Mouse (Mus musculus) embryonic facial prominence, embryonic 14.5 days (tissue): ENCODE data around the gene Npff. TPM values are rescaled to one million over a fixed set of nuclear protein-coding genes. Genes with fewer than 3 reads are reported as not detected.
A peak's percentile ranks its signal among the peaks of the same experiment; 100 is the strongest.

Experiments
- ATAC-seq: fragments of 200-750 bp; cut with Nextera tagmentation; 2 replicates; pipeline ENCODE4 v1.8.0; 2017; ENCODE audit warnings: low read depth, moderate number of reproducible peaks, moderate TSS enrichment
- DNase-seq: peaks from one replicate; pipeline ENCODE4 v3.0.0-alpha.2; 2015; ENCODE audit warnings: low spot score
- H3K27ac ChIP-seq: fragments of 300-500 bp; sonication (generic); replicated peaks from 2 replicates; pipeline ENCODE4 v1.5.1; 2014; ENCODE audit warnings: low read depth, mild to moderate bottlenecking, low read length, moderate library complexity
- H3K27me3 ChIP-seq: fragments of 300-500 bp; sonication (generic); replicated peaks from 2 replicates; pipeline ENCODE4 v1.6.1; 2014; ENCODE audit warnings: low read length; ENCODE audit not compliant: control insufficient read depth, insufficient read depth
- H3K36me3 ChIP-seq: fragments of 300-500 bp; sonication (generic); 2 replicates; pipeline ENCODE4 v1.6.1; 2014; ENCODE audit warnings: low read length, mixed read lengths; ENCODE audit not compliant: control insufficient read depth, insufficient read depth
- H3K4me1 ChIP-seq: fragments of 300-500 bp; sonication (generic); 2 replicates; pipeline ENCODE4 v1.6.1; 2014; ENCODE audit warnings: antibody characterized with exemption, low read length; ENCODE audit not compliant: control insufficient read depth, insufficient read depth
- H3K4me2 ChIP-seq: fragments of 300-500 bp; sonication (generic); 2 replicates; pipeline ENCODE4 v1.6.1; 2014; ENCODE audit warnings: low read depth, mild to moderate bottlenecking, low read length, moderate library complexity, mixed read lengths
- H3K4me3 ChIP-seq: fragments of 300-500 bp; sonication (generic); 2 replicates; pipeline ENCODE4 v1.5.1; 2014; ENCODE audit warnings: low read depth, mild to moderate bottlenecking, low read length
- H3K9ac ChIP-seq: fragments of 300-500 bp; sonication (generic); 2 replicates; pipeline ENCODE4 v1.6.1; 2014; ENCODE audit warnings: low read depth, mild to moderate bottlenecking, low read length, moderate library complexity, mixed read lengths
- H3K9me3 ChIP-seq: fragments of 300-500 bp; sonication (generic); 2 replicates; pipeline ENCODE4 v1.6.1; 2016; ENCODE audit warnings: low read length; ENCODE audit not compliant: control insufficient read depth
- WGBS: fragments of 180-500 bp; shearing (Covaris S2); extraction: QIAGEN DNeasy Blood & Tissue Kit; methylation state at CpG from one replicate; pipeline ENCODE4 v1.1.7; 2014; 5-methylcytosine and 5-hydroxymethylcytosine counted together
- polyA plus RNA-seq: library from polyadenylated mRNA; unstranded; fragments of >200 nt; fragmentation: Nextera tagmentation; extraction: Ambion mirVana; gene quantifications from 2 replicates; pipeline ENCODE4 v1.2.1, GENCODE M21; 2014

Npff gene
- polyA plus RNA-seq, 1 experiment from 2014 or later = 2.0 TPM

- peaks cover 21% of the 10 kb centered on the region for H3K4me1 ChIP-seq
Measured at GRCm38 (mm10) chr15:102516728-102517404, 7.9 kb downstream of the Npff start, which contains the start of gene Map3k12. Gene Map3k12 (minus strand): TSS chr15:102517064.

DNA sequence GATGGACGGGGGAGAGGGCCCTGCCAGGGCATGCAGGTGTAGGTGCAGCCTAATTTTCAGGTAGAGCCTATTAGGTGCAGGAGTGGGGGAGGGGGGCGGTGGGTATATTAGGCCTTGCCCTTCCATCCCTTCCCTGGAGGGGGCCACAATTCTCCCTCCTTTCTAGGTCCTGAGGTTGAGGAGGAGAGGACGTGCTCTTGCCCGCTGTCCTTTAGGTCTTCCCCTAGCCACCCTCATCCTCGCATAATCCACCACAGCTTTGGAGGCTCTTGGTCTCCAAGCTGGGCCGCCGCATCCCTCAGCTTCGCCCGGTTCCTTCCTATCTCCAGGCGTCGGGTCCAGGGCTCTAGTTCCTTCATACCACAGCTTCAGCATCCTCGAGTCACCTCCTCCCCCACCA, 8.4 kb downstream of the Npff start:
- peak overlapping the region; percentile 79 for H3K27ac ChIP-seq
- no peak for DNase-seq
- no peaks in the 10 kb centered on the region for H3K9me3 ChIP-seq
- H3K9ac ChIP-seq = peak overlapping the region; percentile 73
- peak overlapping the region; percentile 68 for H3K4me3 ChIP-seq
- H3K4me1 ChIP-seq = peaks cover 26% of the 10 kb centered on the region
- 1% methylated on average over 11 of the region's 12 CpGs for WGBS
- H3K36me3 ChIP-seq = peaks cover 9% of the 10 kb centered on the region
- H3K4me2 ChIP-seq = peak overlapping the region; percentile 67
- ATAC-seq = no peak
- H3K27me3 ChIP-seq = no peaks in the 10 kb centered on the region

More at GRCm38 (mm10) chr15:102516728-102517404, 7.9 kb downstream of the Npff start, which contains the start of gene Map3k12:
- Histone ChIP-seq H3K27ac (peak within 1 kb of the TSS; percentile 79), H3K9ac (peak within 1 kb of the TSS; percentile 73), H3K4me3 (peak within 1 kb of the TSS; percentile 68), H3K4me2 (peak within 1 kb of the TSS; percentile 67), H3K27me3 (no peaks in the 10 kb centered on the region), H3K9me3 (no peaks in the 10 kb centered on the region), H3K36me3 (peaks cover 14% of the 10 kb centered on the region)
- DNase-seq (peak; percentile 80), ATAC-seq (no peak)
- 1% methylated on average over 39 of the region's 43 CpGs for WGBS

DNA sequence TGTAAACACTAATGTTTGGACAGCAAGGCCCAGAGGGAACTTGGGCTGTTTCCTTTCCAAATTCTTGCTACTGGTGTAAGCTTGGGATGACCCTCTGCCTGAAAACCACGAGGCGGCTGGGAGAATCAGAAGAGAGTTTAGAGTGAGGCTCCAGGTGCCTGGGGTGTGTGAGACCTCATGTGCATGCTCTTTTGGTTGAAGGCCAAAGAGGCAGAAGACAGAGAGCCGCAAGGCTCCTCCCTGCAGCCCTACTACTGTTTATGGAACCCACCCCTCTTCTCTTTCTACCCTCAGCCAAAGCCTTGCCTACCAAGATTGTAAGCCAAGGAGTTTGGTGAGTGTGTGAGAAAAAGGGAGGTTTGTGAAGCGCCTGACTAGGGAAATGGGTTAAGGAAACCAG, 9.0 kb downstream of the Npff start:
- peak overlapping the region; percentile 67 for H3K4me2 ChIP-seq
- DNase-seq = no peak
- H3K27ac ChIP-seq = peak overlapping the region; percentile 79; the same call in 1 of the 2 replicates
- H3K9me3 ChIP-seq = no peaks in the 10 kb centered on the region
- no peaks in the 10 kb centered on the region for H3K27me3 ChIP-seq
- H3K4me1 ChIP-seq = peaks cover 30% of the 10 kb centered on the region
- H3K36me3 ChIP-seq = 0 out of 2 replicates have a peak, but pooled peaks cover 4% of the 10 kb centered on the region
- H3K4me3 ChIP-seq = peak overlapping the region; percentile 68
- peak overlapping the region; percentile 73 for H3K9ac ChIP-seq
- WGBS = 33% methylated on average over 4 of the region's 4 CpGs
- no peak for ATAC-seq

DNA sequence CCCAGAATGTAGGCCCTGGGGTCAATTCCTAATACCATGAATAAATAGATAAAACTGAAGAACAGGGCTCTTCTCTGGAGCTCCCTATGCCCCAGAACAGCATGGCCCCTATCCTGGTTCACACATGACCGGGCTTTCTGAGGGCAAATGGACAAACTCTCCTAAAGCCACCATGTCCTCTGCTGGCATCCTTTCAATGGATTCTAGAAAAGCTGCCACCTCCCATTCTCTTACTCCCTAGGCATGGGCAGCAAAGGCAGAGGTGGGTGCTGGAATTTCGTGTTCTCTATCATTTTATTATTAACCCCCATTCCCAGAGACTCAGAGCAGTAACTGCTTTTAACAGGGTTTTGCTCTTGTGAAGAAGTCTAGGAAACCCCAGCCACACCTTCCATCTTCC, 9.5 kb downstream of the Npff start:
- ATAC-seq (no peak), DNase-seq (no peak)
- Histone ChIP-seq H3K36me3 (no peaks in the 10 kb centered on the region), H3K27ac (no peak overlapping the region), H3K4me3 (0 out of 2 replicates have a peak overlapping the region, but pooled peaks have one; percentile 68), H3K4me2 (peak overlapping the region; percentile 67; the same call in 1 of the 2 replicates), H3K27me3 (no peaks in the 10 kb centered on the region), H3K9ac (0 out of 2 replicates have a peak overlapping the region, but pooled peaks have one; percentile 1), H3K9me3 (no peaks in the 10 kb centered on the region), H3K4me1 (peaks cover 30% of the 10 kb centered on the region)
- WGBS = 94% methylated on average over 2 of the region's 2 CpGs

GRCm38 (mm10) chr15:102513004-102513403, 11.7 kb downstream of the Npff start:
- DNase-seq (no peak), ATAC-seq (no peak)
- Histone ChIP-seq H3K4me2 (no peak overlapping the region), H3K27ac (no peak overlapping the region), H3K4me3 (no peak overlapping the region), H3K9ac (no peak overlapping the region), H3K27me3 (no peaks in the 10 kb centered on the region), H3K36me3 (no peaks in the 10 kb centered on the region), H3K9me3 (no peaks in the 10 kb centered on the region), H3K4me1 (peaks cover 28% of the 10 kb centered on the region)
- WGBS = 82% methylated on average over 3 of the region's 3 CpGs

GRCm38 (mm10) chr15:102512471-102512870, 12.3 kb downstream of the Npff start:
- no peak overlapping the region for H3K4me2 ChIP-seq
- no peak overlapping the region for H3K4me3 ChIP-seq
- ATAC-seq (no peak), DNase-seq (no peak)
- no peaks in the 10 kb centered on the region for H3K9me3 ChIP-seq
- H3K27me3 ChIP-seq = no peaks in the 10 kb centered on the region
- peaks cover 28% of the 10 kb centered on the region for H3K4me1 ChIP-seq
- H3K9ac ChIP-seq = no peak overlapping the region
- no peak overlapping the region for H3K27ac ChIP-seq
- 0 out of 2 replicates have a peak, but pooled peaks cover 1% of the 10 kb centered on the region for H3K36me3 ChIP-seq

- H3K4me1 ChIP-seq = peaks cover 28% of the 10 kb centered on the region
- DNase-seq = no peak
- H3K4me3 ChIP-seq = no peak overlapping the region
- peaks cover 5% of the 10 kb centered on the region; the same call in 1 of the 2 replicates for H3K36me3 ChIP-seq
- H3K27me3 ChIP-seq = no peaks in the 10 kb centered on the region
- H3K9ac ChIP-seq = no peak overlapping the region
- H3K27ac ChIP-seq = peak overlapping the region; percentile 89; the same call in 1 of the 2 replicates
- H3K9me3 ChIP-seq = no peaks in the 10 kb centered on the region
- H3K4me2 ChIP-seq = no peak overlapping the region
- ATAC-seq = no peak
- WGBS = 28% methylated on average over 5 of the region's 5 CpGs
Measured at GRCm38 (mm10) chr15:102512010-102512409, 12.7 kb downstream of the Npff start.

DNA sequence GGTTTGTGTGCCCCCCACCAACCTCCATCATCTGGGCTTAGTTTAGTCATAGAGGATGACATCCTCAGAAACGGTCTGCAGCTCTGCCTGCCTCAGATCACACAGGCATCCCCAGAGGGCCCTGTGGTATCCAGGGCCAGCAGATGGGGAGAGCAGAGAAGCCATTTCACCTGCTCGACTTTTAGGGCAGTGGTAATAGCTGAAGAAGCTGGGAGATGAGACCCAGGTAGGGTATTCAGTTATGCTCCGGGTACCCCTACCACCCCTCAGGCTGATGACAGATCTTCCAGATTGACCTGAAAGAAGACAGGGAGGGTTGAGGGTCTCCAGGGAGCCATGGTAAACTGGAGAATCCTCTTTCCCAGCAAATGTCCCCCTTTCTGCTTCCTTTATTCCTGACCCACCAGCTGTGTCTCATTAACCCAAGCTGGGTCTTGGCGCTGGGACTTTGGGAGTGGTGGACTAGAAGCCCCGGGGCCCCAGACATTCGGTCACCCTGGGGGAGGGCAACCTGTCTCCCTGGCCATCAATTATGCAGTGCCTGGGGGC, 13.4 kb downstream of the Npff start:
- H3K27ac ChIP-seq = peak overlapping the region; percentile 89
- H3K4me2 ChIP-seq = peak overlapping the region; percentile 86
- ATAC-seq (no peak), DNase-seq (no peak)
- 6% methylated on average over 5 of the region's 6 CpGs for WGBS
- H3K4me3 ChIP-seq = peak overlapping the region; percentile 68
- H3K9ac ChIP-seq = peak overlapping the region; percentile 70
- peaks cover 9% of the 10 kb centered on the region; the same call in 1 of the 2 replicates for H3K36me3 ChIP-seq
- peaks cover 28% of the 10 kb centered on the region for H3K4me1 ChIP-seq
- no peaks in the 10 kb centered on the region for H3K27me3 ChIP-seq
- no peaks in the 10 kb centered on the region for H3K9me3 ChIP-seq
